Comparison of ENCODE assay signal across 13 mouse cellular contexts in genomic region chr11:121544755-121545397, GRCm38 (mm10). TPM values are rescaled to one million over a fixed set of nuclear protein-coding genes. Genes with fewer than 3 reads are reported as not detected.
DNase-seq lines count a peak whose midpoint lies in the region; ATAC-seq and TF ChIP-seq lines count a peak whose summit lies in the region.
"Had no signal": no experiment of that assay in that cellular context is flagged by ENCODE, and none has a peak within 500 bp of the region (broad histone marks: within the 10 kb centered on the region; RNA-seq: fewer than 3 reads in every experiment).

No protein-coding gene starts in this region.

- H3K9me3 ChIP-seq in lung, embryonic 16.5 days (ENCODE audit: control insufficient read depth, low read length), result no peaks in the 10 kb centered on the region
- H3K9me3 ChIP-seq: neural tube, embryonic 13.5 days had no signal

- H3K79me3 ChIP-seq in C2C12 (ENCODE audit: low read depth), result peaks cover 2% of the 10 kb centered on the region

- peak; percentile 13 for DNase-seq in gastrocnemius, adult 18-20 months (ENCODE audit: low spot score)
- DNase-seq in gastrocnemius, adult 8-10 months (ENCODE audit: low spot score in 2 of 2), result no peak
- no peak for DNase-seq in adrenal gland, postnatal 36 days
- DNase-seq in frontal cortex, postnatal 10 days (ENCODE audit: low spot score in 2 of 2), result no peak
- DNase-seq in left cerebral cortex, adult 8-10 months (ENCODE audit: low spot score in 2 of 2), result no peak
- DNase-seq: adrenal gland, adult 8-10 months had no signal

- H3K4me2 ChIP-seq in lung, embryonic 16.5 days (ENCODE audit: low read depth, low read length), result peak overlapping the region; percentile 22; the same call in 1 of the 2 replicates
- H3K4me2 ChIP-seq: heart, embryonic 11.5 days; neural tube, embryonic 13.5 days had no signal

- TF ChIP-seq POLR2A in embryonic fibroblast, embryonic 13.5 days (IDR thresholded peaks at IDR 0.05; ENCODE audit: low read depth, low read length), result no peak

- H3K27me3 ChIP-seq in C2C12 (ENCODE audit: control insufficient read depth, insufficient read depth, insufficient read length), result no peaks in the 10 kb centered on the region
- H3K27me3 ChIP-seq in lung, embryonic 16.5 days (ENCODE audit: control insufficient read depth, insufficient read depth, low read depth, low read length), result no peaks in the 10 kb centered on the region
- H3K27me3 ChIP-seq: CH12.LX; neural tube, embryonic 13.5 days had no signal

- peak overlapping the region; percentile 18 for H3ac ChIP-seq in C2C12 (ENCODE audit: control insufficient read depth, insufficient read length, low read depth)

- H3K36me3 ChIP-seq in C2C12 (ENCODE audit: control insufficient read depth, insufficient read depth), result peaks cover 11% of the 10 kb centered on the region
- H3K36me3 ChIP-seq in lung, embryonic 16.5 days (ENCODE audit: control insufficient read depth, insufficient read depth, low read length), result no peaks in the 10 kb centered on the region

- peak; percentile 66 for ATAC-seq in lung, embryonic 16.5 days (ENCODE audit: low read depth)

- TF ChIP-seq CTCF in C2C12 (IDR thresholded peaks at IDR 0.05; ENCODE audit: control insufficient read depth, insufficient read depth, insufficient read length), result no peak
- TF ChIP-seq CTCF in embryonic fibroblast, embryonic 13.5 days (IDR thresholded peaks at IDR 0.05; ENCODE audit: borderline replicate concordance, insufficient read depth, low read length), result no peak

- peaks cover 2% of the 10 kb centered on the region for H3K4me1 ChIP-seq in embryonic fibroblast, embryonic 13.5 days (ENCODE audit: control insufficient read depth, insufficient read depth, low read length)
- peaks cover 25% of the 10 kb centered on the region for H3K4me1 ChIP-seq in lung, embryonic 16.5 days (replicated peaks; ENCODE audit: control insufficient read depth, insufficient read depth, low read length)

- no peak overlapping the region for H3K4me3 ChIP-seq in C2C12 (ENCODE audit: insufficient read depth, poor library complexity, severe bottlenecking)
- H3K4me3 ChIP-seq in embryonic fibroblast, embryonic 13.5 days (ENCODE audit: insufficient read depth, low read length), result no peak overlapping the region
- H3K4me3 ChIP-seq in lung, embryonic 16.5 days (ENCODE audit: low read length), result no peak overlapping the region
- H3K4me3 ChIP-seq: neural tube, embryonic 13.5 days had no signal

- H3K9ac ChIP-seq in lung, embryonic 16.5 days (ENCODE audit: low read length), result 0 out of 2 replicates have a peak overlapping the region, but pooled peaks have one; percentile 25
- H3K9ac ChIP-seq: neural tube, embryonic 13.5 days had no signal

- WGBS in lung, embryonic 16.5 days, result 45% methylated on average over 7 of the region's 7 CpGs

- no peaks in the 10 kb centered on the region for H3K79me2 ChIP-seq in C2C12 (ENCODE audit: control insufficient read depth, insufficient read depth)

- H3K27ac ChIP-seq in embryonic fibroblast, embryonic 13.5 days (ENCODE audit: insufficient read depth, low read length), result peak overlapping the region; percentile 50; the same call in 1 of the 2 replicates
- H3K27ac ChIP-seq in lung, embryonic 16.5 days (ENCODE audit: low read length), result peak overlapping the region; percentile 88
- H3K27ac ChIP-seq: neural tube, embryonic 13.5 days had no signal

TF ChIP-seq in C2C12, 6 proteins besides CTCF, POLR2A, EP300 and RAD21:
- TF ChIP-seq FOSL1 (IDR thresholded peaks at IDR 0.05; ENCODE audit: insufficient read depth, low read length, poor library complexity, severe bottlenecking), result no peak

RNA-seq across cellular contexts. Expression of gene Zfp750, which starts 25.7 kb away (rescaled TPM):
- under 1 TPM; 0.28 to 0.37 TPM for total RNA-seq in gastrocnemius, adult 18-20 months (2021)
- total RNA-seq in gastrocnemius, adult 8-10 months (2022), result under 1 TPM; 0.51 to 0.80 (median 0.68) TPM
- 0.11 TPM for polyA plus RNA-seq in C2C12 (2012; fragmentation: generic; extraction: Trizol)
- 0.35 TPM in 1 of 2 replicates, not detected in the other for polyA plus RNA-seq in embryonic fibroblast, embryonic 13.5 days (2011; ENCODE audit: insufficient read length, low read depth, missing spikeins)
- polyA plus RNA-seq in lung, embryonic 16.5 days (2015; fragmentation: Nextera tagmentation; extraction: Ambion mirVana), result 0.93 and 0.94 TPM in 2 replicates
- total RNA-seq in adrenal gland, postnatal 36 days (2021), result under 1 TPM in 1 of 2 experiments, not detected in 1; 0.40 TPM
- under 1 TPM; 0.14 to 0.30 (median 0.15) TPM for total RNA-seq in left cerebral cortex, adult 8-10 months (2022)
- total RNA-seq: megakaryocyte progenitor cell, adult 5-6 weeks had no signal
